In genomic region chr10:61741873-61742272, GRCm38 (mm10) we compare ENCODE assay signal across 23 mouse cellular contexts. TPM values are rescaled to one million over a fixed set of nuclear protein-coding genes. Genes with fewer than 3 reads are reported as not detected.
DNase-seq lines count a peak whose midpoint lies in the region; ATAC-seq and TF ChIP-seq lines count a peak whose summit lies in the region.
"Had no signal": no experiment of that assay in that cellular context is flagged by ENCODE, and none has a peak within 500 bp of the region (broad histone marks: within the 10 kb centered on the region; RNA-seq: fewer than 3 reads in every experiment).

No protein-coding gene starts in this region.

- no peak for DNase-seq in gastrocnemius, adult 2 months
- DNase-seq in gastrocnemius, postnatal 4 days (ENCODE audit: low spot score in 2 of 2) = no peak
- no peak for DNase-seq in liver, postnatal 0 days
- DNase-seq in liver, embryonic 11.5 days (ENCODE audit: low spot score) = no peak
- peak; percentile 10 for DNase-seq in A20 (ENCODE audit: low read depth, low spot score)
- peak; percentile 44 for DNase-seq in ZHBTc4 (ENCODE audit: low read depth, low spot score)
- DNase-seq: cerebellum, adult 18-20 months; cerebellum, postnatal 36 days; gastrocnemius, postnatal 10 days; heart, adult 18-20 months; heart, postnatal 4 days; kidney, adult 18-20 months; kidney, postnatal 14 days; left cerebral cortex, postnatal 4 days; lung, postnatal 14 days; thymus, postnatal 25 days had no signal

- H3K27ac ChIP-seq in gastrocnemius, adult 2 months = no peak overlapping the region
- H3K27ac ChIP-seq in liver, postnatal 0 days (ENCODE audit: low read depth) = no peak overlapping the region
- no peak overlapping the region for H3K27ac ChIP-seq in liver, embryonic 11.5 days (ENCODE audit: low read depth, low read length)
- H3K27ac ChIP-seq: heart, embryonic 15.5 days; liver, embryonic 12.5 days; midbrain, embryonic 10.5 days; neural tube, embryonic 12.5 days had no signal

- no peak for TF ChIP-seq EP300 in liver, postnatal 0 days (IDR thresholded peaks at IDR 0.05; ENCODE audit: low read depth)

- H3K36me3 ChIP-seq in liver, postnatal 0 days (replicated peaks; ENCODE audit: insufficient read depth, low read length) = peaks cover 7% of the 10 kb centered on the region
- H3K36me3 ChIP-seq in liver, embryonic 11.5 days (ENCODE audit: control insufficient read depth, insufficient read depth, low read length) = peaks cover 20% of the 10 kb centered on the region

- ATAC-seq in liver, postnatal 0 days = no peak
- ATAC-seq in liver, embryonic 11.5 days (replicated peaks; ENCODE audit: low FRiP score) = no peak
- ATAC-seq in megakaryocyte-erythroid progenitor cell, adult 5-6 weeks (replicated peaks; ENCODE audit: low FRiP score, low TSS enrichment, poor library complexity, severe bottlenecking) = no peak
- no peak for ATAC-seq in cerebellum, adult (ENCODE audit: insufficient number of reproducible peaks, low FRiP score, low TSS enrichment)
- ATAC-seq: hindbrain, embryonic 16.5 days; liver, embryonic 12.5 days had no signal

- H3K4me1 ChIP-seq in liver, postnatal 0 days (ENCODE audit: insufficient read depth) = no peaks in the 10 kb centered on the region
- H3K4me1 ChIP-seq in liver, embryonic 11.5 days (replicated peaks; ENCODE audit: control insufficient read depth, insufficient read depth, low read length) = no peaks in the 10 kb centered on the region
- H3K4me1 ChIP-seq: heart, embryonic 15.5 days; liver, embryonic 12.5 days; midbrain, embryonic 10.5 days; neural tube, embryonic 12.5 days had no signal

- H3K27me3 ChIP-seq in liver, postnatal 0 days (ENCODE audit: insufficient read depth, low read length) = no peaks in the 10 kb centered on the region
- no peaks in the 10 kb centered on the region for H3K27me3 ChIP-seq in liver, embryonic 11.5 days (replicated peaks; ENCODE audit: control insufficient read depth, insufficient read depth, low read length)
- H3K27me3 ChIP-seq: heart, embryonic 15.5 days; liver, embryonic 12.5 days; neural tube, embryonic 12.5 days had no signal

- WGBS in liver, postnatal 0 days (ENCODE audit: insufficient replicate concordance) = 76% methylated on average over 4 of the region's 4 CpGs
- WGBS in liver, embryonic 11.5 days = 77% methylated on average over 4 of the region's 4 CpGs

- H3K9me3 ChIP-seq in liver, postnatal 0 days (ENCODE audit: low read length) = no peaks in the 10 kb centered on the region; the same call in 1 of the 2 replicates
- 0 out of 2 replicates have a peak, but pooled peaks cover 2% of the 10 kb centered on the region for H3K9me3 ChIP-seq in liver, embryonic 11.5 days (ENCODE audit: control insufficient read depth, low read length)
- H3K9me3 ChIP-seq: heart, embryonic 15.5 days; neural tube, embryonic 12.5 days had no signal

- H3K9ac ChIP-seq in liver, postnatal 0 days (replicated peaks) = no peak overlapping the region
- H3K9ac ChIP-seq in liver, embryonic 11.5 days (ENCODE audit: low read depth, low read length) = no peak overlapping the region
- H3K9ac ChIP-seq: heart, embryonic 15.5 days; liver, embryonic 12.5 days; neural tube, embryonic 12.5 days had no signal

- no peak overlapping the region for H3K4me3 ChIP-seq in gastrocnemius, adult 2 months
- no peak overlapping the region for H3K4me3 ChIP-seq in liver, postnatal 0 days (ENCODE audit: low read depth, low read length)
- H3K4me3 ChIP-seq in liver, embryonic 11.5 days (ENCODE audit: low read depth, low read length) = no peak overlapping the region
- H3K4me3 ChIP-seq: heart, embryonic 15.5 days; liver, embryonic 12.5 days; midbrain, embryonic 10.5 days; neural tube, embryonic 12.5 days had no signal

- TF ChIP-seq CTCF in gastrocnemius, adult 2 months (IDR thresholded peaks at IDR 0.05) = peak; percentile 15; the same call in 1 of the 2 replicates
- TF ChIP-seq CTCF in liver, postnatal 0 days (IDR thresholded peaks at IDR 0.05; ENCODE audit: low read depth) = peak; percentile 18

- no peak overlapping the region for H3K4me2 ChIP-seq in liver, postnatal 0 days (ENCODE audit: low read depth, low read length)
- no peak overlapping the region for H3K4me2 ChIP-seq in liver, embryonic 11.5 days
- H3K4me2 ChIP-seq: heart, embryonic 15.5 days; liver, embryonic 12.5 days; neural tube, embryonic 12.5 days had no signal

- intact Hi-C loops in gastrocnemius, adult 2 months (cut with DNase I) = no loop called here

RNA-seq across cellular contexts. Expression of gene Aifm2, which starts 26.8 kb away (rescaled TPM):
- 10 to 100 TPM; 13.9 to 19.7 TPM for total RNA-seq in gastrocnemius, adult 2 months (2021)
- 10 to 100 TPM; 18.9 to 22.9 TPM for total RNA-seq in gastrocnemius, postnatal 4 days (2021)
- 10.9 and 11.2 TPM in 2 replicates for polyA plus RNA-seq in liver, postnatal 0 days (2015; fragmentation: Nextera tagmentation; extraction: Ambion mirVana)
- polyA plus RNA-seq in liver, embryonic 11.5 days (2014; fragmentation: Nextera tagmentation; extraction: Ambion mirVana) = 9.1 and 9.3 TPM in 2 replicates
- 2.3 and 2.4 TPM in 2 replicates for total RNA-seq in megakaryocyte-erythroid progenitor cell, adult 5-6 weeks (2014; fragmentation: Nextera tagmentation)
- 3.3 and 6.8 TPM in 2 replicates for total RNA-seq in megakaryocyte-erythroid progenitor cell, adult 5-6 weeks (2017)

RNA-seq across cellular contexts. Expression of gene H2afy2, which starts 42.1 kb away (rescaled TPM):
- 1 to 10 TPM in 1 of 2 experiments, under 1 TPM in 1; 0.36 to 1.1 TPM for total RNA-seq in gastrocnemius, adult 2 months (2021)
- total RNA-seq in gastrocnemius, postnatal 4 days (2021) = 10 to 100 TPM; 14.3 to 14.6 TPM
- polyA plus RNA-seq in liver, postnatal 0 days (2015; fragmentation: Nextera tagmentation; extraction: Ambion mirVana) = 1.9 and 2.0 TPM in 2 replicates
- 43.8 and 44.0 TPM in 2 replicates for polyA plus RNA-seq in liver, embryonic 11.5 days (2014; fragmentation: Nextera tagmentation; extraction: Ambion mirVana)
- total RNA-seq in megakaryocyte-erythroid progenitor cell, adult 5-6 weeks (2014; fragmentation: Nextera tagmentation) = not detected in 2 replicates
- total RNA-seq in megakaryocyte-erythroid progenitor cell, adult 5-6 weeks (2017) = not detected in 2 replicates

RNA-seq across cellular contexts. Expression of gene Tysnd1, which starts 46.6 kb away (rescaled TPM):
- total RNA-seq in gastrocnemius, adult 2 months (2021) = 10 to 100 TPM; 12.3 to 14.4 TPM
- total RNA-seq in gastrocnemius, postnatal 4 days (2021) = 10 to 100 TPM; 23.0 to 24.4 TPM
- polyA plus RNA-seq in liver, postnatal 0 days (2015; fragmentation: Nextera tagmentation; extraction: Ambion mirVana) = 22.8 and 24.2 TPM in 2 replicates
- polyA plus RNA-seq in liver, embryonic 11.5 days (2014; fragmentation: Nextera tagmentation; extraction: Ambion mirVana) = 39.0 and 47.4 TPM in 2 replicates
- 22.8 and 31.8 TPM in 2 replicates for total RNA-seq in megakaryocyte-erythroid progenitor cell, adult 5-6 weeks (2014; fragmentation: Nextera tagmentation)
- 12.9 and 25.7 TPM in 2 replicates for total RNA-seq in megakaryocyte-erythroid progenitor cell, adult 5-6 weeks (2017)

Comparison
In these comparisons a context has a peak if more than half of its experiments do, and no peak if none do; other contexts are left out.
1. RNA of gene H2afy2, which starts 42.1 kb away (total RNA-seq): 14.3 to 14.6 TPM in gastrocnemius, postnatal 4 days; 0.36 to 1.1 TPM in gastrocnemius, adult 2 months and not detected in megakaryocyte-erythroid progenitor cell, adult 5-6 weeks; every median in the first group is over 4 times any median in the second.
2. DNase-seq: peak in A20 (single experiment) and ZHBTc4 (single experiment); none in gastrocnemius, adult 2 months (single experiment), gastrocnemius, postnatal 4 days (0 of 2), liver, postnatal 0 days (single experiment) and liver, embryonic 11.5 days (single experiment).